Mouse (Mus musculus) central nervous system, embryonic 11.5 days (tissue): ENCODE results near the gene Etnk1. TPM values are rescaled to one million over a fixed set of nuclear protein-coding genes. Genes with fewer than 3 reads are reported as not detected.

Experiments
- polyA plus RNA-seq: library from polyadenylated mRNA; depleted of rRNA; stranded (reverse); fragments of >200 nt; gene quantifications from 2 replicates; pipeline ENCODE4 v1.2.3, GENCODE M21; 2012; rRNA removed

Gene Etnk1
- 49.2 and 65.9 TPM in 2 replicates for polyA plus RNA-seq

DNA sequence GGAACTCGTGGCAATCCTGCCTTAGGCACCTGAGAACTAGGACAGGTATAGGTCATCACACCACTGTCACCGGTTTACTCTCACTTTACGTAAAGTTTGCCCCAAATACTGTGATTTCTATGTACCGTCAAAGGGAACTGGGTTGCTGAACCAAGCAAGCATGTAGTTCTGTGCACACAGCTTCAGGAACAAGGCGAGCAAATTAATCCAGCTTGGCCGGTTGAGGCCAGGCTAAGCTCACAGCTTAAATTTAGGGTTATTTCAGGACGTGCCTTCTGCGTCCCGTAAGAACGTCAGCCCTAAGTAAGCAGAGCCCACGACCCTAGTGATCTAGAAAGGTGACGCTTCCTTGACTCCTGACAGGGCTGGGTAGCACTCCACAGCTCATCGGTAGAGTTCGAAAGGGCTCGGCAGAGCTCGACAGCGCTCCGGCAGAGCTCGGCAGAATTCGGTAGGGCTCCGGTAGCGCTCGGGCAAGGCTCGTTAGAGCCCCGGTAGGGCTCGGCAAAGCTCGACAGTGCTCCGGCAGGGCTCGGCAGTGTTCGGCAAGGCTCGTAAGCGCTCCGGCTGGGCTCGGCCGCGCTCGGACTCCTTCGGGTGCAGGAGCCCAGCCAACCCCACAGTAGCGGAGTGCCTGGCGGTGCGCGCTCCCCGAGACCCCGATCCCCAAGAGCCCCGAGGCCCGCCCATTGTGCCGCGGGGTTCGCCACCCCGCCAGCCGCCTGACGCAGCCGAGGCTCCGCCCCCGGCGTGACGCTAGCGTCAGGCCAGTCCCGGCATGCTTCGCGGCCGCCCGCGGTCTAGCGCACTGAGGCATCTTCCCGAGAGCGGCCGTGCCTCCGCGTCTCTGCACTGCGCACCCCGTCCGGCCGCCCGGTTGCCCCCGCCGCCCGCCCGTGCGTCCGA is at the start of gene Etnk1:
Etnk1 (plus strand) TSS at position 770 of the 906 bp plus-strand sequence.

Other genes with a start within 250 kb of the Etnk1 start
- gene St8sia1, start 202.8 kb upstream of the Etnk1 start, polyA plus RNA-seq, result 6.4 and 8.4 TPM in 2 replicates
- 55.7 and 64.3 TPM in 2 replicates for gene C2cd5, start 67.1 kb upstream of the Etnk1 start, polyA plus RNA-seq